Comparison of ENCODE assay signal across 7 mouse cellular contexts in the genomic region with DNA sequence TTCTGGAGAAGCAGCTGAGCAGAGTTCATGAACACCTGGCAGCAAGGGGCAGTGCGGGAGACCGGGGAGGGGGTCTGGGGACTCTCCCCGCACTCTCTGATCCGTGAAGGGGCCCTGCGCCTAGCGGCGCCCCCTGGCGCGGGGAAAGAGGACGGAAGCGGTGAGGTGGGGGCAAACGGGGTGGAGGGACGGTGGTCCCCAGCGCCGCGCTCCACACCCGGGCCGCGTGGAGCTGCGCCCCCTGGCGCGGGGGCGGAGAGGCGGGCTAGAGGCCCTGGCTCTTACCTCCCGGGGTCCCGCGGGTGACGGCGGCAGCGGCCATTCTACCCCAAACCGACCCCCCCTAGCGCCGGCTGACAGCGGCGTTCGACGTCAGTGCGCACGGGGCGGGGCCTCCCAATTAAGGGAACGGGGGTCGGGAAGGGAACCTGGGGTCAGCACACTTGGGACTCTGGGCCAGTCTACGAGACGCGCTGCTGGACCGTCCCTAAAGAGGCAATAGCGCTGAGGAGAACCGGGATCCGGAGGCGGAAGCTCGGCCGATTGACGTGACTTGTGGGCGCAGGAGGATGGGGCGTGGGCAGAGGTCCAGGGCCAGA. TPM values are rescaled to one million over a fixed set of nuclear protein-coding genes. Genes with fewer than 3 reads are reported as not detected.
DNase-seq lines count a peak whose midpoint lies in the region; ATAC-seq lines count a peak whose summit lies in the region.

TSS of gene Camta2 (minus strand) at position 505 of the 599 bp plus-strand sequence.

- no peaks in the 10 kb centered on the region for H3K27me3 ChIP-seq in intestine, embryonic 15.5 days (replicated peaks)
- H3K27me3 ChIP-seq in limb, embryonic 10.5 days (ENCODE audit: low read depth, poor library complexity, severe bottlenecking), result no peaks in the 10 kb centered on the region
- 0 out of 2 replicates have a peak, but pooled peaks cover 3% of the 10 kb centered on the region for H3K27me3 ChIP-seq in midbrain, embryonic 12.5 days

- intact Hi-C loops in gastrocnemius, postnatal 36 days (cut with DNase I), result loop anchor here (2.0 kb wide), 1 partner anchor 17 kb away; no protein-coding TSS in a partner anchor

- peaks cover 24% of the 10 kb centered on the region for H3K4me1 ChIP-seq in intestine, embryonic 15.5 days (replicated peaks)
- peaks cover 27% of the 10 kb centered on the region for H3K4me1 ChIP-seq in limb, embryonic 10.5 days
- H3K4me1 ChIP-seq in midbrain, embryonic 12.5 days, result peaks cover 23% of the 10 kb centered on the region

- no peaks in the 10 kb centered on the region for H3K9me3 ChIP-seq in intestine, embryonic 15.5 days
- no peaks in the 10 kb centered on the region for H3K9me3 ChIP-seq in limb, embryonic 10.5 days (replicated peaks)
- H3K9me3 ChIP-seq in midbrain, embryonic 12.5 days, result no peaks in the 10 kb centered on the region

- peak within 1 kb of the TSS; percentile 92 for H3K27ac ChIP-seq in intestine, embryonic 15.5 days
- H3K27ac ChIP-seq in limb, embryonic 10.5 days, result peak within 1 kb of the TSS; percentile 92
- peak within 1 kb of the TSS; percentile 70 for H3K27ac ChIP-seq in midbrain, embryonic 12.5 days (replicated peaks)

- WGBS in intestine, embryonic 15.5 days, result under 1% methylated on average over 55 of the region's 55 CpGs
- WGBS in limb, embryonic 10.5 days, result under 1% methylated on average over 47 of the region's 55 CpGs
- WGBS in midbrain, embryonic 12.5 days, result 1% methylated on average over 55 of the region's 55 CpGs

- peaks cover 20% of the 10 kb centered on the region; the same call in 1 of the 2 replicates for H3K36me3 ChIP-seq in intestine, embryonic 15.5 days
- peaks cover 32% of the 10 kb centered on the region for H3K36me3 ChIP-seq in limb, embryonic 10.5 days
- H3K36me3 ChIP-seq in midbrain, embryonic 12.5 days, result peaks cover 21% of the 10 kb centered on the region

- peak; percentile 73 for ATAC-seq in intestine, embryonic 15.5 days
- ATAC-seq in midbrain, embryonic 12.5 days (ENCODE audit: low FRiP score, low read depth), result peak; percentile 87

- H3K4me2 ChIP-seq in intestine, embryonic 15.5 days (replicated peaks), result peak within 1 kb of the TSS; percentile 85
- peak within 1 kb of the TSS; percentile 67 for H3K4me2 ChIP-seq in midbrain, embryonic 12.5 days (replicated peaks)

- peak within 1 kb of the TSS; percentile 78 for H3K9ac ChIP-seq in intestine, embryonic 15.5 days
- peak within 1 kb of the TSS; percentile 78 for H3K9ac ChIP-seq in midbrain, embryonic 12.5 days (replicated peaks)

- peak within 1 kb of the TSS; percentile 77 for H3K4me3 ChIP-seq in intestine, embryonic 15.5 days (replicated peaks)
- peak within 1 kb of the TSS; percentile 93 for H3K4me3 ChIP-seq in limb, embryonic 10.5 days
- peak within 1 kb of the TSS; percentile 83 for H3K4me3 ChIP-seq in midbrain, embryonic 12.5 days

- DNase-seq in adrenal gland, adult (ENCODE audit: inconsistent age in 2 of 2, low spot score in 1 of 2), result peak; percentile 92 to 97
- peak; percentile 94 for DNase-seq in embryo, embryonic 11 days
- DNase-seq in gastrocnemius, postnatal 36 days, result peak; percentile 86 to 90
- DNase-seq in limb, embryonic 10.5 days (ENCODE audit: low spot score), result peak; percentile 91
- DNase-seq in spleen, adult 12 weeks (ENCODE audit: low spot score), result peak; percentile 53

RNA-seq across cellular contexts. Expression of gene Camta2, which starts in this region (rescaled TPM):
- total RNA-seq in gastrocnemius, postnatal 36 days (2021), result 10 to 100 TPM; 36.8 to 38.8 TPM
- polyA plus RNA-seq in intestine, embryonic 15.5 days (2015; fragmentation: Nextera tagmentation; extraction: Ambion mirVana), result 12.1 and 13.5 TPM in 2 replicates
- polyA plus RNA-seq in limb, embryonic 10.5 days (2016; fragmentation: Nextera tagmentation; extraction: Ambion mirVana), result 8.9 and 11.6 TPM in 2 replicates
- 13.0 and 14.9 TPM in 2 replicates for polyA plus RNA-seq in midbrain, embryonic 12.5 days (2016; fragmentation: Nextera tagmentation; extraction: Ambion mirVana)

Comparison
In these comparisons a context has a peak if more than half of its experiments do, and no peak if none do; other contexts are left out.
1. Peak in every context shown above with its lines: DNase-seq, ATAC-seq, H3K4me3 ChIP-seq and H3K27ac ChIP-seq.